Mouse (Mus musculus): ENCODE measurements at regions not wholly inside any gene's neighbourhood (a gene's known extent, or its start where the extent isn't known, plus 50 kb on each side); places are given as distances from the start of the nearest gene placed in this dataset.

DNA sequence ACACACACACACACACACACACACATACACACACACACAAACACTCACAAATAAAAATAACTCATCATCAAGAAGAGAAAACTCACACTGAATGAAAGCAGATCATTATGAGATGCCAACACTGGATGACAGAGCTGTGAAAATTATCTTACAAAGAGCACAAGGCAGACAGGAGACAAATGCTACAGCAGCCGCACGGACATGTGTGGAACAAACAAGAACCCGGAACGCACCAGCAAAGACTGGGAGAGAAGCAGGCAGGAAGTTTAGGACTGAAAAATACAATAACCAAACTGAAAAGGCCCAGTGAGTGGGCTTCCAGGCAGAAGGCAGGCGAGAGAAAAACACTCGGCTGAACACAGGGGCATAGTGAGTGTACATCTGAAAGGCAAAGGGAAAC is 148.2 kb downstream of the Rplp1 start:
- DNase-seq (ENCODE audit: low spot score) (no peak), ATAC-seq (ENCODE audit: low FRiP score) (no peak)
- WGBS: 83% methylated on average over 6 of the region's 6 CpGs

GRCm38 (mm10) chr9:61765366-61765765 is 149.0 kb downstream of the Rplp1 start:
- no peaks in the 10 kb centered on the region for H3K27me3 ChIP-seq (ENCODE audit: control insufficient read depth, insufficient read depth, low read length)
- H3K27ac ChIP-seq (ENCODE audit: low read depth, low read length): no peak overlapping the region
- ATAC-seq (ENCODE audit: low FRiP score) (no peak), DNase-seq (ENCODE audit: low spot score) (no peak)
- no peak overlapping the region for H3K4me3 ChIP-seq (ENCODE audit: low read depth, low read length)
- H3K4me1 ChIP-seq (replicated peaks; ENCODE audit: control insufficient read depth, insufficient read depth, low read length): no peaks in the 10 kb centered on the region
- H3K36me3 ChIP-seq (ENCODE audit: control insufficient read depth, insufficient read depth, low read length): no peaks in the 10 kb centered on the region
- WGBS: 52% methylated on average over 5 of the region's 5 CpGs
- H3K4me2 ChIP-seq (replicated peaks; ENCODE audit: low read depth, low read length): no peak overlapping the region
- H3K9ac ChIP-seq (ENCODE audit: low read depth, low read length): no peak overlapping the region
- H3K9me3 ChIP-seq (ENCODE audit: control insufficient read depth, low read length): no peaks in the 10 kb centered on the region

More for the DNA sequence above, 148.2 kb downstream of the Rplp1 start:
- Histone ChIP-seq H3K9ac (ENCODE audit: low read depth, low read length) (no peak overlapping the region), H3K9me3 (ENCODE audit: control insufficient read depth, low read length) (no peaks in the 10 kb centered on the region), H3K4me2 (replicated peaks; ENCODE audit: low read depth, low read length) (no peak overlapping the region), H3K27me3 (ENCODE audit: control insufficient read depth, insufficient read depth, low read length) (no peaks in the 10 kb centered on the region), H3K4me1 (replicated peaks; ENCODE audit: control insufficient read depth, insufficient read depth, low read length) (no peaks in the 10 kb centered on the region), H3K27ac (ENCODE audit: low read depth, low read length) (no peak overlapping the region), H3K4me3 (ENCODE audit: low read depth, low read length) (no peak overlapping the region), H3K36me3 (ENCODE audit: control insufficient read depth, insufficient read depth, low read length) (no peaks in the 10 kb centered on the region)

- 89% methylated on average over 3 of the region's 3 CpGs for WGBS
- Histone ChIP-seq H3K4me1 (replicated peaks; ENCODE audit: control insufficient read depth, insufficient read depth, low read length) (peaks cover 2% of the 10 kb centered on the region; the same call in 1 of the 2 replicates), H3K36me3 (ENCODE audit: control insufficient read depth, insufficient read depth, low read length) (no peaks in the 10 kb centered on the region), H3K27ac (ENCODE audit: low read depth, low read length) (no peak overlapping the region), H3K4me2 (replicated peaks; ENCODE audit: low read depth, low read length) (no peak overlapping the region), H3K4me3 (ENCODE audit: low read depth, low read length) (no peak overlapping the region), H3K27me3 (ENCODE audit: control insufficient read depth, insufficient read depth, low read length) (no peaks in the 10 kb centered on the region), H3K9ac (ENCODE audit: low read depth, low read length) (no peak overlapping the region), H3K9me3 (ENCODE audit: control insufficient read depth, low read length) (no peaks in the 10 kb centered on the region)
- DNase-seq (ENCODE audit: low spot score) (no peak), ATAC-seq (ENCODE audit: low FRiP score) (no peak)
Observed at GRCm38 (mm10) chr9:61757806-61758205, 156.5 kb downstream of the Rplp1 start.

GRCm38 (mm10) chr9:61756801-61757342 is 157.5 kb downstream of the Rplp1 start:
- Histone ChIP-seq H3K4me2 (replicated peaks; ENCODE audit: low read depth, low read length) (no peak overlapping the region), H3K9ac (ENCODE audit: low read depth, low read length) (no peak overlapping the region), H3K27ac (ENCODE audit: low read depth, low read length) (no peak overlapping the region), H3K9me3 (ENCODE audit: control insufficient read depth, low read length) (no peaks in the 10 kb centered on the region), H3K4me1 (replicated peaks; ENCODE audit: control insufficient read depth, insufficient read depth, low read length) (peaks cover 2% of the 10 kb centered on the region; the same call in 1 of the 2 replicates), H3K36me3 (ENCODE audit: control insufficient read depth, insufficient read depth, low read length) (no peaks in the 10 kb centered on the region), H3K27me3 (ENCODE audit: control insufficient read depth, insufficient read depth, low read length) (no peaks in the 10 kb centered on the region), H3K4me3 (ENCODE audit: low read depth, low read length) (no peak overlapping the region)
- peak; percentile 54 for ATAC-seq (ENCODE audit: low FRiP score)
- DNase-seq (ENCODE audit: low spot score): peak; percentile 17
- WGBS: 80% methylated on average over 24 of the region's 24 CpGs

- ATAC-seq (ENCODE audit: low FRiP score): peak; percentile 4; the same call in 1 of the 2 replicates
- Histone ChIP-seq H3K9ac (ENCODE audit: low read depth, low read length) (no peak overlapping the region), H3K27ac (ENCODE audit: low read depth, low read length) (no peak overlapping the region), H3K27me3 (ENCODE audit: control insufficient read depth, insufficient read depth, low read length) (no peaks in the 10 kb centered on the region), H3K4me3 (ENCODE audit: low read depth, low read length) (no peak overlapping the region), H3K9me3 (ENCODE audit: control insufficient read depth, low read length) (no peaks in the 10 kb centered on the region), H3K4me2 (replicated peaks; ENCODE audit: low read depth, low read length) (no peak overlapping the region), H3K36me3 (ENCODE audit: control insufficient read depth, insufficient read depth, low read length) (no peaks in the 10 kb centered on the region), H3K4me1 (replicated peaks; ENCODE audit: control insufficient read depth, insufficient read depth, low read length) (peaks cover 2% of the 10 kb centered on the region; the same call in 1 of the 2 replicates)
- 73% methylated on average over 15 of the region's 15 CpGs for WGBS
- DNase-seq (ENCODE audit: low spot score): no peak
Observed at GRCm38 (mm10) chr9:61756224-61756800, 158.0 kb downstream of the Rplp1 start.

DNA sequence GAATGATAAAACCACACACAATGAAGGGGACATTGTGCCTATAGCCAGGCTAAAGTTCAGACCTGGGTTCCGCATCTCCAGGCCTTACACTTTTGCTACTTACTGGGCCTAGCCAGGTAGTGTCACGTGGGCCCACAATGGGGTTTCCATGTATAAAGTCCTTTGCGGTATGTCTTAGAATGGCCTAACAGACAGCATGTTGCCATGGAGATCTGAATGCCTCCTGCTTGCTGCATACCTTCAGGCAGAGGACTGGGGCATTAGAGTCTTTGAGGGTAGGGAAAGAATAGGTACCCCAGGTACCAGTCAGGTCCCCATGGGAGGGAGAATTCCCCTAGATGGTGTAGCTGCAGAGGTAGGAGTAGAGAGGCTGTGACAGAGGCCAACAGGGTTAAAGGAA is 159.0 kb downstream of the Rplp1 start:
- no peaks in the 10 kb centered on the region for H3K9me3 ChIP-seq (ENCODE audit: control insufficient read depth, low read length)
- H3K4me1 ChIP-seq (replicated peaks; ENCODE audit: control insufficient read depth, insufficient read depth, low read length): peaks cover 2% of the 10 kb centered on the region; the same call in 1 of the 2 replicates
- DNase-seq (ENCODE audit: low spot score) (no peak), ATAC-seq (ENCODE audit: low FRiP score) (no peak)
- H3K4me3 ChIP-seq (ENCODE audit: low read depth, low read length): no peak overlapping the region
- H3K27ac ChIP-seq (ENCODE audit: low read depth, low read length): no peak overlapping the region
- no peaks in the 10 kb centered on the region for H3K27me3 ChIP-seq (ENCODE audit: control insufficient read depth, insufficient read depth, low read length)
- no peak overlapping the region for H3K9ac ChIP-seq (ENCODE audit: low read depth, low read length)
- H3K4me2 ChIP-seq (replicated peaks; ENCODE audit: low read depth, low read length): no peak overlapping the region
- H3K36me3 ChIP-seq (ENCODE audit: control insufficient read depth, insufficient read depth, low read length): no peaks in the 10 kb centered on the region
- WGBS: 82% methylated on average over 3 of the region's 3 CpGs

DNA sequence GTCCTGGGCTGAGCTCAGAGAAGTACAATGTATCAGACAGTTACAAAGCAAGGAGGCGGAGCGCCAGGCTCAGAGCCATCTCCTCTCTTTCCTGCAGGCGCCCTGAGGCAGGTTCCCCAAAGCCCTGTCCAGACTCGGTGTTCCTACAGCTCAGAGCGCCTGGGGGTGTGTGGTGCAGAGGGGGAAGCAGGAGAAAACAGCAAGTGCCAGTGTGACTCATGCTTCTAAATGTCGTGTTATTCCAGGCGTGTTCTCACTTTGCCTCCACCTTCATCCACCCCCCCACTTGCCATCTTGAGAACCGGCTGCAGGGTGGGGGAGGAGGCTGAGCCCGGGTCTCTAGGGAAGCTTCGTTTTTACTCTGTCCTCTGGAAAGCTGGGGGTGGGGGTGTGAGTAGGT is 160.5 kb downstream of the Rplp1 start:
- no peak overlapping the region for H3K4me2 ChIP-seq (replicated peaks; ENCODE audit: low read depth, low read length)
- peak; percentile 18 for DNase-seq (ENCODE audit: low spot score)

GRCm38 (mm10) chr9:61749201-61749600 is 165.1 kb downstream of the Rplp1 start:
- DNase-seq (ENCODE audit: low spot score) (no peak), ATAC-seq (ENCODE audit: low FRiP score) (no peak)
- WGBS: 87% methylated on average over 4 of the region's 4 CpGs
- peaks cover 2% of the 10 kb centered on the region for H3K4me1 ChIP-seq (replicated peaks; ENCODE audit: control insufficient read depth, insufficient read depth, low read length)
- no peak overlapping the region for H3K27ac ChIP-seq (ENCODE audit: low read depth, low read length)
- no peak overlapping the region for H3K4me2 ChIP-seq (replicated peaks; ENCODE audit: low read depth, low read length)
- H3K9ac ChIP-seq (ENCODE audit: low read depth, low read length): no peak overlapping the region
- H3K9me3 ChIP-seq (ENCODE audit: control insufficient read depth, low read length): no peaks in the 10 kb centered on the region
- no peaks in the 10 kb centered on the region for H3K27me3 ChIP-seq (ENCODE audit: control insufficient read depth, insufficient read depth, low read length)
- H3K36me3 ChIP-seq (ENCODE audit: control insufficient read depth, insufficient read depth, low read length): no peaks in the 10 kb centered on the region
- H3K4me3 ChIP-seq (ENCODE audit: low read depth, low read length): no peak overlapping the region

More for the DNA sequence above, 160.5 kb downstream of the Rplp1 start:
- no peak for ATAC-seq (ENCODE audit: low FRiP score)
- H3K4me3 ChIP-seq (ENCODE audit: low read depth, low read length): no peak overlapping the region
- H3K27me3 ChIP-seq (ENCODE audit: control insufficient read depth, insufficient read depth, low read length): no peaks in the 10 kb centered on the region
- WGBS: 37% methylated on average over 10 of the region's 10 CpGs
- H3K9me3 ChIP-seq (ENCODE audit: control insufficient read depth, low read length): no peaks in the 10 kb centered on the region
- no peak overlapping the region for H3K27ac ChIP-seq (ENCODE audit: low read depth, low read length)
- no peaks in the 10 kb centered on the region for H3K36me3 ChIP-seq (ENCODE audit: control insufficient read depth, insufficient read depth, low read length)
- H3K9ac ChIP-seq (ENCODE audit: low read depth, low read length): no peak overlapping the region
- peaks cover 2% of the 10 kb centered on the region; the same call in 1 of the 2 replicates for H3K4me1 ChIP-seq (replicated peaks; ENCODE audit: control insufficient read depth, insufficient read depth, low read length)

GRCm38 (mm10) chr9:61748416-61748815 is 165.9 kb downstream of the Rplp1 start:
- Histone ChIP-seq H3K4me1 (replicated peaks; ENCODE audit: control insufficient read depth, insufficient read depth, low read length) (no peaks in the 10 kb centered on the region; the same call in none of the 2 replicates), H3K9me3 (ENCODE audit: control insufficient read depth, low read length) (no peaks in the 10 kb centered on the region), H3K4me2 (replicated peaks; ENCODE audit: low read depth, low read length) (no peak overlapping the region), H3K27me3 (ENCODE audit: control insufficient read depth, insufficient read depth, low read length) (no peaks in the 10 kb centered on the region), H3K27ac (ENCODE audit: low read depth, low read length) (no peak overlapping the region), H3K36me3 (ENCODE audit: control insufficient read depth, insufficient read depth, low read length) (no peaks in the 10 kb centered on the region), H3K9ac (ENCODE audit: low read depth, low read length) (no peak overlapping the region), H3K4me3 (ENCODE audit: low read depth, low read length) (no peak overlapping the region)
- ATAC-seq (ENCODE audit: low FRiP score) (no peak), DNase-seq (ENCODE audit: low spot score) (no peak)

Data from hindbrain, embryonic 11.5 days (tissue).